Mouse (Mus musculus) embryo, embryonic 9.5 days (tissue): ENCODE data around the gene Jdp2.
"Not testable (repeated sequence)": the region's sequence is repeated elsewhere in the genome, so short reads cannot be mapped to it uniquely, and the experiment has no call there.

Source experiments
- DNase-seq: peaks from one replicate; pipeline ENCODE4 v3.0.0-alpha.2; 2017; ENCODE audit errors: extremely low spot score

The Jdp2 gene

DNA sequence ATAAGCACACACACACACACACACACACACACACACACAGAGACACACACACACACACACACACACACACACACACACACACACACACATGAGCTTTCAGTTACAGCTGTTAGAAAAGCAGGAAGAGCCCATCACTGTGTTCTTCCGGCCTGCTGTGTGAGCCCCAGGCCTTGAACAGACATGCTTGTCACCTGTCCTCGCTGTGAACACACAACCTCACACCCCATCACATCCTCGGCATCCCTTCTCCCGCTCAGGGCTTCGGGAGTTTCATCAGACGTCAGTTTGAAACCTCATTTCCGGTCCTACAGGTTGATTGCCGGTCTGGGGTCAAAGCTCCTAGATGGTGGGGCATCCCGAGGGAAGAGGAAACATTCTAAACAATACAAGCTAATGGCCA lies 39.1 kb downstream of the Jdp2 start:
- DNase-seq = no peak

DNA sequence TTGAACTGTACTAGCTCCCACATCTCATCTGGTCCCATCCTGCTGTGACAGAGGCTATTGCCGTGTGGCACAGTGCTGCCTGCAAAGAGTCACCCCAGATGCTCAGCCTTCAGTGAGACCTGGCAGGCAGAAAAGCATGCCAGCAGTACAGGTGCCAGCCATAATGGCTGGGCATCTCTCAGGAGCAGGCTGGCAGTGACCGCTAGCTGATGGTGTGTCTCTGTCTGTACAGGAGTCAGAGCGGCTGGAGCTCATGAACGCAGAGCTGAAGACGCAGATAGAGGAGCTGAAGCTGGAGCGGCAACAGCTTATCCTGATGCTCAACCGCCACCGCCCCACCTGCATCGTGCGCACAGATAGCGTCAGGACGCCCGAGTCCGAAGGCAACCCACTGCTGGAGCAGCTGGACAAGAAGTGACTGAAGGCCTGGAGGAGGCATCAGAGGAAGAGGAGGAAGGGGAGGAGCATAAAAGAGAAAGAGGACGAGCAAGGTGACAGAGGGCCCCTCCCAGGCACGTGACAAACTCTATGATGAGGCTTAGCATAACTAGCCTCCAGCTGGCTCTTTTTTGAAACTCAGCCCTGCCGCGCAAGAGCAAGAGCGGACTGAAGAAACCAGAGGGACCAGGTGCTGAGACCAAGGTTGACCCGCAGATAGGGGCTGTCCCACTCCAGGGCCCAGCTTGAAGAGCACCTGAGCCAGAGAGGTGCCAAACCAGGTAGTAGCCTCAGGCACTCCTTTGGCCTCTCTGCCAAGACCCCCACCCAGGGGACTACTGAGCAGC lies 39.9 kb downstream of the Jdp2 start:
- DNase-seq = no peak

DNA sequence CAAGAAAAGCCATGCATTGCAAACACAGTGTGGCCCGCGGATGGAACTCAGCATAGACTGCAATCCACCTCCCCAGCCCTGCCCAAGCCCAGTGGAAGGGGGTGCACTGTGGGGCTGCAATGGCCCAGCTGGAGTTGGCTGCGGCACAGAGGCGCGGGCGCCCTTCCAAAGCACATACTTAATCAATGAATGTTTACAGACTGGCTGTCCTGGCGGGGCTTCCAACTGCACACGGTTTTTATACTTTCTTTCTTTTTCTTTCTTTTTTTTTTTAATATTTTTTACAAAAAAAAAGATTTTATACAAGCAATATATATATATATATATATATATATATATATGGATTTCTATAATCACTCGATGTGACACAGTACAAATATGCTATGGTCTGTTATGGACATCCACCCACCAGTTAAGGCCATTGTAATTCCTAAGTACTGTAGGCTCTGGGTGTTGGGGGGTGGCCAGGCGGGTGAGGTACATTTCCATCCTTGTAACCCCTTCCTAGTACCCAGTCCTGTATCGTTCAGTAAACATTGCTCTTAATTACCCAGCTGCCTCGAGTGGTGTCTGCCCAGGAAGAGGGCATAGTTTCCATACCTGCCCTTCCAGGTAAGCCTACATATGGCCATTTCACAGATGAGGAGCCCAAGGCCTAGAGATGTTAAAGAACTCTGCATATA lies 40.6 kb downstream of the Jdp2 start:
- no peak for DNase-seq

DNA sequence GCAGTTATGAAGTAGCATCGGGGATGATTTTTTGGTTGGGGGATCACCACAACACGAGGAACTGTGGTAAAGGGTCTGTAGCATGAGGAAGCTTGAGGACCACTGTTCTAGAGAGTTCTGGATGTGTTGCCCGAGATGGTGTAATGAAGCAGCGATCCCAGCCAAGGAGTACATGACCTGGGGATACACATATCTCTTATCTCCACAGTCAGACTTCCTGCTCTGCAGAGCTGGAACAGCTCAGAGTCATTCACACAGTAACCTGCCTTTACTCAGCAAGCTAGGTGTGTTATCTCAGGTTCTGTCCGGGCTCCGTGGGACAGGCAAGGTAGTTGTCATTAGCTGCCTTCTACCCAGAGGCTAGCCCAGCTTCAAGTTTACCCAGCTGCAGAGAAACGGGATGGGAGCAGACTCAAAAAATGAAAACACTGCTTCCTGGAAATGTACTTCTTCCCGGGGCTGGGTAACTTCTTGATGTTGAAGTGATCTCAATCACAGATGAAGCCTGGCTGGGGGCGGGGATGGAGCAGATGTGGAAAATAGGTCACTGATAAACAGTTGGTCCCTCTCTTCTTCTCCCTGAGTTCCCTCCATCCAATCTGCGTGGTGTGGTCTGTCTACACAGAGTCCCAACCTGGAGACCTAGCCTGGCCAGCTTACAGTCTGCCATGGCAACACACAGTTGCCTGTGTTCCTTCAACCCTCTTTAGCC lies 42.2 kb downstream of the Jdp2 start:
- DNase-seq = no peak

DNA sequence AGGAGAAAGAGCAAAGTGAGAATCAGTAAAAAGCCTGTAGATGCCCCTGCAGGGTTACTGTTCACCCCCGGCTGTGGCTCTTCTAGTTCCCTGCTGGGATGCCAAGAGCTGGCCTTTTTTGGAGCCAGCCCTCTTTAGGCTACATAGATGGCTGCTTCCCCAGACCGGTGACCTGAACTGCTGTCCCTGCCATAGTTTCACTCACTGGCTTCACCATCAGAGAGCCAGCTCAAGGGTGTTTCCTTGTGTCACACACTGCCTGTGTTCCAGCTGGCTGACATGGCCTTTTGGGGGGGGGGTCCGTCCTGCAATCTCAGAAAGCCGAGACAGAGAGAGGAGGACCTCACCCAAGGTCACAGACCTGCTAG lies 42.7 kb downstream of the Jdp2 start:
- DNase-seq = no peak

DNA sequence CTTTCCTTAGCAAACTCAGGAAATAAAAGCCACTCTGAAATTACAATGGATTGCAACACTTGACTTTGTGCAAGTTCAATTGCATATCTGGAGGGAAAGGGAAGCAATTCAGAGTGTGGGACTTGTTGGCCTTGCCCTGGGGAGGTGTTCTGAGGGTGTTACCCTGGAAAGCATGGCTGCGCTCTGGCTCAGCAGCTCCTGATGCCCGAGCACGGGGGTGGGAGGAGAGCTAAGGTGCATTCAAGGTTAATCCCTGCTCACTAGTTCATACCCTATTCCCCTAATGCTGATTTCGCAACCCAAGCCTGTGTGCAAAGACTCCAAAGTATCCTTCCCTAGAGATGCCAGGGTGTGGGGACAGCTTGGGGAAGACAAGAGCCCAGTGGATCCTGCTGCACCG lies 44.9 kb downstream of the Jdp2 start:
- DNase-seq = no peak

DNA sequence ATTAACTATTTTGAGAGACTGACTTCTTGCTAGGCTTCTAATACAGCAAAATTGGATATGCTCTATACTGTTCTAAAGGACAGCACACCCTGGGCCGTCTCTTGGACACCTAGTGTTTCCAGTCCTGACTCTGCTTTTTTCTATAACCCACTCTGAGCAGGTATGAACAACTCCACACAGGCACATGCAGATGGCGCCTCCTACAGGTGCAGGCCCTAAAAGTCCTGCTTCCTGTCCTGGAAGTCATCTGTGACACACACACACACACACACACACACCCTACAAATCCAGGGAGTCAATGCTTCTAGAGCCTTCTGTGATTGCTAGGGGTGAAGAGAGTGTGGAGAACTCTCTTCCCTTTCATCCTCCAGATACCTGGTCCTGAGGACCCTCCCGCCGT lies 46.8 kb downstream of the Jdp2 start:
- no peak for DNase-seq

DNA sequence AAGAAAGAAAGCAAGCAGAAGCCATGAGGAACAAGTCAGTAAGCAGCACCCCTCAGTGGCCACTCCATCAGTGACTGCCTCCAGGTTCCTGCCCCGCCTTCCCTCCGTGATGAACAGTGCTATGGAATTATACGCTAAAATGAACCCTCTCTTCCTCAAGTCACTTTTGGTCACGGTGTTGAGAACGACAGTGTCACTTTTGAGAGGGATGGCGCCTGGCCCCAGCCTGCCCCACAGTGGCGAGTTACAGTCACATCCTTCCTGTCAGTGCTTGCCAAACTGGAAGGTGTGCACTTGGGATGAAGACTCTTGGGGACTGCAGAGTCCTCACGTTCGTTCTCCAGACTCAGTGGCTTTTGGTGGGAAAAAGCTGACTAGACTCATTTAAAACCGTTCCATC lies 48.5 kb downstream of the Jdp2 start:
- no peak for DNase-seq

DNA sequence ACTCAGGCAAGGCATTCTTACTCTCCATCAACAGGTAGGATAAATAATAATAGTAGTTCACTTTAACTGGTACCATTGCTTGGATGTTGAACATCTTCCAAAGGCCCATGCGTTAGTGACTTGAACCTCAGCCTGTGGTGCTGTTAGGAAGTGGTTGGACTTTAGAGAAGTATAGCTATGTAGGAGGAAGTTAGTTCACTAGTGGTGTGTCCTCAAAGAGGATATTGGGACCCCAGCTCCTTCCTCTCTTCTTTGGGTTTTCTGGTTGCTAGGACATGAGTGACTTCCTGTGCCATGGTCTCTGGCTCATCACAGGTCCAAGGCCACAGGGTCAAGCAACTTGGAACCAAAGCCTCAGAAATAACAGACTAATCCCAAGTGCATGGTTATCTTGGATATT lies 49.1 kb downstream of the Jdp2 start:
- DNase-seq = no peak

DNA sequence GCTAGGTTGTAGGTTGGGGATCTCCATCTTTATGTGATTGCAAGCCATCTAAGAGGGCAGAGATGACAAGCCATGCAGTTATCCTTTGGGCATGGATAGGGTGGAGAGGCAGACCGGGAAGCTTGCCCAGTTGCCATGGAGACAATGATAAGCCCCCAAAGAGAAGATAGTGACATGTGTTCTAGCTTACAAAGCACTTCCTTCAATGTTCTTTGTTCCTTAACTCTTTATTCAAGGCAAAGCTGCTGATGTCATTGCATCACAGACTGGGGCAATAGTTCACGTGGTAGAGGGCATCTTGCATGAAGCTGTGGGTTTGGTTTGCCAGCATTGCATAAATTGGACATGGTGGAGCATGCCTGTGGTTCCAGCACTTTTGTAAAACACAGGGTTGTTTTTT lies 60.5 kb downstream of the Jdp2 start:
- no peak for DNase-seq

DNA sequence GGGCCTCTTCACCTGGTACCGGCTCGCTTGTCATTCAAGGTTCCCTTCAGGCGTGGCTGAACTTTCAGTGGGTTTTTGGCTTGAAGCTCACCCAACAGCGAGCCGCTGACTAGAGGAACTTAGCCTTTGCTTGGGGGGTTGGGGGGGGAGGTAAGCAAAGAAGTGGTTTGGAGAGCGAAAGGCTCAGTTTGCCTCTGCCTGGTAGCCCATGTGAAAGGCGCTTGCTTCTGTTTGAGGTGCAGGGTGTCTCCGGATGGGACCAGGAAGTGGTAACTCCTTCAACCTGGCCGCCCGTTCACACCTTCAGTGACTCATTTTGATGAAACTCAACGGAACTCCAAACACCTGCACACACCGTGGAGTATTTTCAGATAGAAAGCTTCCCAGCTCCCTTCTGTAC lies 62.0 kb downstream of the Jdp2 start:
- DNase-seq = no peak

DNA sequence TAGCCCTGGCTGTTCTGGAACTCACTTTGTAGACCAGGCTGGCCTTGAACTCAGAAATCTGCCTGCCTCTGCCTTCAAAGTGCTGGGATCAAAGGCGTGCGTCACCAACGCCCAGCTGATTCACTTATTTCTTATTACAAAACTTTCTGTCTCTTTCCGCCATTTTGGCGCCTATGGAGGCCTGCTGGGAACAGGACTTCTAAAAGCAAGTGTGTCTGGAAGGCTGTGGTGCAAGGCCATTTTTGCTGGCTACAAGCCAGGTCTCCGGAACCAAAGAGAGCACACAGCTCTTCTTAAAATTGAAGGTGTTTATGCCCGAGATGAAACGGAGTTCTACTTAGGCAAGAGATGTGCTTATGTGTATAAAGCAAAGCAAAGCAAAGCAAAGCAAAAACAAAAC lies 63.4 kb downstream of the Jdp2 start:
- DNase-seq = not testable (repeated sequence)

DNA sequence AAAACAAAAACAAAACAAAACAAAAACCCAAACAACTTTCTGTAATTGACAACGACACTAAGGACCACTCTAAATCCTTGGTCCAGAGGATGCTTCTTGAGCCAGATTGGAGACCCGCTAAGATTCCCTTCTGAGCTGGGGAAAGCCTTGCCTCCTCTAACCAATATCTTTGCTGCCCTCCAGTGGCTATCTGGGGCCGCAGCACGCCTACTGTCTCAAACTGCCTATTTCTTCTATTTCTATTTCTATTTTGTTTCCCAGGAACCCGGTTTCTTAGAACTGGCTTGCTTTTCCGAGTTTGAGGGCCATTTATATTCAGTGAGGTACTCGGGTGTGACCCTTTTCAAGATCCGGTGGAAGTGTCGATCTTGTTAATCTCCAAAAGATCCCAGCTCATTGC lies 64.1 kb downstream of the Jdp2 start:
- DNase-seq = peak; percentile 78

DNA sequence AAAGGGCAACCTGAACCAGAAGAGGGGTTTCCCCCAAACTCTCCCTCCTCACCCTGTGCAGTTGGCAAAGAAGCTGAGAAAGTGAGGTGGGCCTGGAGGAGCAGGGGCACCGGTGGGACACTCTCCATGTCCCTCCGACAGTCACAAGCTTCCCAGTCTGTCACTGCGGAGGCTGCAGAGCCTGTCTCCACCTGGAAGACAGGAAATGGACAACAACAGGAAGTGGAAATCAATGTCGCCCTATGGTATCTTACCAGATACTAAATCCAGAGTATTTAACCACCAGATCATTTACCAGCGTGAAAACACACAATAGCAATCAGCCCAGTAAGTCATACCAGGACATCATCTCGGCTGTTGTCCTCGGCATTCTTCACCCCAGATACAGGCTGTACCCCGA lies 67.3 kb downstream of the Jdp2 start:
- DNase-seq = no peak

DNA sequence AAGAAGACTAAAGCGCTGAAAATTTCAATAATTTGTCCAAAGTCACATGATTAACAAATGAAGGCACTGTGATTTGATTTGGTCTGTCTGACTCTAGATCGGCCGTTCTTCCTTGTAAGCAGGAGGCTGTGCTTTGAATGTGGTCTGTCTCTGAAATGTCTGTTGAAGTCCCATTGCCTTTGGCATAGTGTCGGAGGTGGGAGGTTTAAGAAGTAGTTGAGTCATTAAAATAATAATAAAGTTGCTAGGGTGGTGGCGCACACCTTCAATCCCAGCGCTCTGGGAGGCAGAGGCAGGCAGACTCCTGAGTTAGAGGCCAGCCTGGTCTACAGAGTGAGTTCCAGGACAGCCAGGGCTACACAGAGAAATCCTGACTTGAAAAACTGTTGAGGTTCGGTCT lies 68.2 kb downstream of the Jdp2 start:
- DNase-seq = no peak

DNA sequence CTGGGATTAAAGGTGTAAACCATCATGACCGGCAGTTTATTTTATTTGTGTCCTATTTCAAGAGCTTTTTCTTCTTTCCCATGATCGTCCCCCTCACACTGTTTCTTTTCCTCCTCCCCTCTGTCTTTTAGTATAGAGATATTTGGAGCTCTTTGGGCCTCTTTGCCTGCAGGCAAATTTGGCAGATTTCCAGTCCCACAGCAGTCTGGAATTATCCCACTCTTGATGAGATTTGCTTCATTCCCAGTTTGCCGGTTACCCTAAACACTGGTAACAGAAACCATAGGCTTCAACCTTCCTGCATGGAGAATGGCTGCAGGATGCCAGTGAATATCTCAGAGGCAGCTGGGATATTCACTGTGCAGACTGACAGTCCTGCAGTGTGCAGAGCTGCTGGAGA lies 69.9 kb downstream of the Jdp2 start:
- DNase-seq = no peak

DNA sequence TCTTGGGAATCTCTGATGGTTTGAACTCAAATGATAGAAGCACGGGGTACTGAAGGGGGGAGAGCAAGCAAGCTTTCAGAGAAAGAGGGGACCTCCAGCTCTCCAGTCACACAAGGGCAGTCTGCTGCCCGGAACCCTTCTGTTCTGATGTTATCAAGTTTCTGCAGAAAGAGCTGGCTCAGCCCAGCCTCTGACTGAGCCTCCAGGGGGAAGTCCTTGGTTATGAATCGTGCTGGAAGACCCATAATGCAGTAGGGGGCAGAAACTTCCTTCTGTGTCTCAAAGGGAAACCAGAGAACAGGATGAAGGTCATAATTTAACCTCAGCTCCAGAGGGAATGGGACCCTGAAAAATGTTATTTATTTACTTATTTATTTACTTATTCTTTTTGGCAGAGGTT lies 71.3 kb downstream of the Jdp2 start:
- DNase-seq = no peak

DNA sequence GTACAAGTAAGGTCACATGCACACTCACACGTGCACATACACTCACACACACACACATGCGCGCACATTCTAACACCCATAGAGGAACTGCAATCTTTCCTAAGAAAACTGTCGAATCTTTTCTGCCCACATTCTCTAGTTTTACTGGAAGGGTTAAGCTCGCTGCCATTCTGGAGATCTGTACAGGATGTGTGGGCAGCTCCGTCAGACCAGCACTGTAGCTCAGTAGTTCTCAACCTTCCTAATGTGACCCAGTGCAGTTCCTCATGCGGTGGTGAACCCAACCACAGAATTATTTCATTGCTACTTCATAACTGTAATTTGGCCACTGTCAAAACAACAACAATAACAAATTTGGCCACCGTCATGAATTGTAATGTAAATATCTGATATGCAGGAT lies 75.1 kb downstream of the Jdp2 start:
- DNase-seq = no peak

DNA sequence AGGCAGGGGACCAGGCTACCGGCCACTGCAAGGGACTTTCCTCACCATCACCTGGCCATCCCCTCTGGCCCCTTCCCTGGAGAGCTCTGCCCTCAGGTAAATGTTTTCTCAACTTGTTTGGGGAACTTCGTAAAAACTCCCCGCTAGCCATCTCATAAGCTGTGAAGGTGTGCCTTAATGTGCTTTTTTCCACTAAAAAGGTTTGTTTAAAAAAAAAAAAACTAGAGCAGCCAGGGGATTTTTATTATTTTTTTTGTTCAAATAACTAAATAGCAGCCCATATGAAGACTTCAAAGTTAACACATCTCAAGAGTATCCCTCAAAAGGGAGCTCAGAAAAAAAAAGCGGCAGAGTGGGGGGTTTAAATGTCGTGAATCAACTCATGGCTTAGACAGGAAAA lies 80.3 kb downstream of the Jdp2 start:
- no peak for DNase-seq

DNA sequence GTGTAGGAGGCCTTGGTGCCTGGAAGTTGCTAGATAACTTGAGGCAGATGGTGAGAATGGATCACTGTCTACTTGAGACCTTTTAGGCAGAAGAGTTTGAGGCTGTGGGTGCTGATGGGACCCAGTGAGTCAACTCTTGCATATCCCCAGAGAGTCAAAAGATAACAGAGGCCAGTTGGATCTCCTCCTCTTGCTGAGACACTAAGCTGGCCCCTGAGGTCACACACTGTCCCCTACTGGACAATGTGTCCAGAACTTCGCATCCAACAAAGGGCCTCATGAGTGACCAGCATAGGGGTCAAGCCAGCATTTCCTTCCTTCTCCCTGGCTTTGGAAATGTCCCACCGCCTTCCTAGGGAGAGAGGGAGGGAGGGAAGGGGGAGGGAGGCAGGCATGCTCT lies 81.0 kb downstream of the Jdp2 start:
- DNase-seq = no peak

DNA sequence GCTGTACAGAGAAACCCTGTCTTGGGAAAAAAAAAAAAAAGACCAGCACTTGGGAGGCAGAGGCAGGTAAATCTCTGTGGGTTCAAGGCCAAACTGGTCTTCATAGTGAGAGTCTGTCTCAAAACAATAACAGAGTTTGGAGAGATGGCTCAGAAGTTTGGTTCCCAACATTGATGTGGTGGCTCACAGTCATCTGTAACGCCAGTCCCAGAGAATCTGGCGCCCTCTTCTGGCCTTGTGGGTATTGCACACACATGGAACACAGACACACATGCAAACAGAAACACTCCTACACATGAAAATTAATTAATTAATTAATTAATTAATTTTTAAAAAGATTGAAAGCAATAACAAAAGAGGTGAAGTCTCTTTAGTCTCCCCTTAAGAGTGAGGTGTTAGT lies 83.5 kb downstream of the Jdp2 start:
- DNase-seq = no peak

DNA sequence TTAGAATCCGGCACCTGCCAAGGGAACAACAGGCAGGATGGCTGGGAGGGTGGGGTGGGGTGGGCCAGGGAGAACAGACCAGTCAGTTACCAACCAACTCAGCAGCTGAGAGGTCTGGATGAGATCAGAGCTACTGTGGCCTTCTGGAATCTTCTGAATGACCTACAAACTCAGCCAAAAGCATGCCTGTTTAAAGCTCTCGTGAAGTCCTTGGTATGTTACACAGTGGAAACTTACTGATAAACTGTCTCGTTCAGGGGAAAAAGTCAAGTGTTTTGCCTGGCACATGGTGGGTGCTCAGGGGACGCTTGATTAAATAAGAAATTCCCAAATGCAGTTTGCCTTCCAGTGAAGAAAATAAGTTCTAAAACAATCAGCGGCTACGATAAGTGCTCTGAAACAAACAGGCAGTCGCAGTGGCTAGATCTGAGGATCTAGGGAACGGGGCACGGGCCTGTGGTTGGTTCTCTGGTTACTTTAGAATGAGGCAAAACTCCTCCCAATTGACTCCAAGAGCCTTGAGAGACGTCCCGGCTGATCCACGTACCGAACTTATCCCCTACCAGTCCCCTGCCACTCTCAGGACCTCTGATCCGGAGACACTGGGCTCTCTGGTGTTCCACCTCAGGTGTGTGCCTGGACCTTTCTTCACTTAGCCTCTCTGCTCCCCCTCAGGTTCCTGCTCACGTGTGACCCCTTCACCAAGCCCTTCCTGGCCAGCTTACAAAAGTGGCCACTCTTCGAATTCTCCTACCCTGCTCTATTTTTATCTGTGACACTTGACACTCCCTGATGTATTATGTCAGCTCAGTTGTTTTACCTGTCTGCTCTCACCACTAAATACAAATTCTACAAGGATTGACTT lies 85.8 kb downstream of the Jdp2 start:
- no peak for DNase-seq
